Mouse (Mus musculus) erythroblast, embryonic 14.5 days (primary cell): ENCODE data around the gene Hoxb4. TPM values are rescaled to one million over a fixed set of nuclear protein-coding genes. Genes with fewer than 3 reads are reported as not detected.

Experiments
- H3K27me3 ChIP-seq: 2 replicates; pipeline ENCODE4 v1.6.1; 2012; ENCODE audit warnings: inconsistent platforms; ENCODE audit not compliant: control insufficient read depth
- H3K36me3 ChIP-seq: 2 replicates; pipeline ENCODE4 v1.6.1; 2012; ENCODE audit warnings: mild to moderate bottlenecking, inconsistent platforms; ENCODE audit not compliant: control insufficient read depth
- H3K4me1 ChIP-seq: 2 replicates; pipeline ENCODE4 v1.6.1; 2012; ENCODE audit warnings: inconsistent platforms; ENCODE audit not compliant: control insufficient read depth
- H3K4me3 ChIP-seq: replicated peaks from 2 replicates; pipeline ENCODE3; 2012; ENCODE audit warnings: moderate library complexity, mild to moderate bottlenecking, inconsistent platforms
- H3K9me3 ChIP-seq: 2 replicates; pipeline ENCODE4 v1.6.1; 2012; ENCODE audit warnings: low read length, inconsistent platforms, mixed read lengths; ENCODE audit not compliant: control insufficient read depth
- GATA1 ChIP-seq: IDR thresholded peaks from 2 replicates; pipeline ENCODE4 v1.6.1; 2012; ENCODE audit warnings: low read length, inconsistent platforms, mixed read lengths
- TAL1 ChIP-seq: IDR thresholded peaks from 3 replicates; pipeline ENCODE4 v1.6.1; 2012; ENCODE audit warnings: low read length, inconsistent platforms, mixed read lengths
- polyA plus RNA-seq: library from polyadenylated mRNA; stranded (reverse); fragments of >175 nt; gene quantifications from 2 replicates; pipeline ENCODE4 v1.2.3, GENCODE M21; 2012

Hoxb4 gene
- polyA plus RNA-seq, 1 experiment: not detected

DNA sequence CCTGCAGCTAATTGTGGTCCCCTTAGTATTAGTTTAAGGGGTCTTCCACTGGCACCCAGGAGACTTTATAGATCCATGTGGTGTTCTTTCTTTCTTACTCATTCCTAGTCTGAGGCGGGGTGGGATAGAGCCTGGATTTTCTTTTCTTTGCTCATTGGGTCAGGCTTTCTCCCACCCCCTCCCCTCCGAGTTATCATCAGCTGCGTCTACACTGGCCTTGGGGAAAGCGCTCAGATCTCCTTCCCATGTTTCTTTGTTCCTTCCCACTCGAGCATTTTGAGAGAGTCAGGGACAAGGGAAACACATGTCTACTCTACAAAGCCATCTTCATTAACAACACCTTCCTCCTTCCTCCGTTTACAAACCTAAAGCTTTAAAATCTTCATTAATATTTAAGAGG is 19.0 kb downstream of the Hoxb4 start:
- no peaks in the 10 kb centered on the region for H3K36me3 ChIP-seq
- no peaks in the 10 kb centered on the region for H3K9me3 ChIP-seq
- peaks cover 99% of the 10 kb centered on the region for H3K27me3 ChIP-seq
- no peaks in the 10 kb centered on the region for H3K4me1 ChIP-seq
- no peak overlapping the region for H3K4me3 ChIP-seq
- TF ChIP-seq TAL1 (no peak), GATA1 (no peak)

DNA sequence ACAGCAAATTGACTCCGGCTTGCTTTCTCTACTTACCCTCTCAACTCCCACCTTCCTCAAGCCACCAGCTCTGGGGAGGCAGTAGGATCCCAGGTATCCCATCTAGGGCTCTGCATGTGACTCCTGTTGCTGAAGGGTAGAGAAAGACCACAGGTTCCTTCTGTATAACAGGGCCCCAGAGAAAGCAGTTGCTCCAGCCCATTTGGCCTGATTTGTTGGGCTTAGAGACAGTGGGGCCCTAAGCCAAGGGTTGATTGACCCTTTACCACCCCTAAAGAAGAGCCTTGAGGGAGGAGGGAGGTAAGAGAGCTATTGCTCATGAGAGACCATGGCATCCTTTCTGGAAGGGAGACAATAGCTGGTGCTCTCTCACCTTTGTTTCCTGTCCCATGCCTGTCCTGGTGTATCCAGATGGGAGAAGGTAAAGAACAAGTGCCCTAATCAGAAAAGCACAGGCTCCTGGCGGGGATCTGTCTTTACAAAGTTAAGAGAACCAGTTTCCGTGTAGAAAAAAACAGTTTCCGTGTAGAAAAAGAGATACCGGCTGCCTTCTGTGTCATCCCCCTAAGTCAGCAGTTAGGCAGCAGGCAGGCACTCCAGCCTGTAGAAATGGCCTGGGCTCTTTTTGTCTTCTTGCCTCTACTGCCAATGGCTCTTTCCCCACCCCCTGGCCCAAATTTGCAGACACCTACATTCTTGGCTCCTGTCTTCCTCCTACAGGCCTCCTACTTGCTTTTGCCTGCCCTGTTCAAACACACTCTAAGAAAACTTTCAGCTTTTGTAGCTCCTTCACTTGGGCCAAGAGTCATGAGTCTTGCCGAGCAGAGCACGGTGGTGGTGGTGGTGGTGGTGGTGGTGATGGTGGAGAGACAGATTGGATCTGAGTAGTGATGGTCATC is 21.1 kb downstream of the Hoxb4 start:
- H3K27me3 ChIP-seq: peaks cover 99% of the 10 kb centered on the region
- H3K4me1 ChIP-seq: no peaks in the 10 kb centered on the region
- no peak overlapping the region for H3K4me3 ChIP-seq
- H3K36me3 ChIP-seq: no peaks in the 10 kb centered on the region
- H3K9me3 ChIP-seq: no peaks in the 10 kb centered on the region
- TF ChIP-seq GATA1 (no peak), TAL1 (no peak)

DNA sequence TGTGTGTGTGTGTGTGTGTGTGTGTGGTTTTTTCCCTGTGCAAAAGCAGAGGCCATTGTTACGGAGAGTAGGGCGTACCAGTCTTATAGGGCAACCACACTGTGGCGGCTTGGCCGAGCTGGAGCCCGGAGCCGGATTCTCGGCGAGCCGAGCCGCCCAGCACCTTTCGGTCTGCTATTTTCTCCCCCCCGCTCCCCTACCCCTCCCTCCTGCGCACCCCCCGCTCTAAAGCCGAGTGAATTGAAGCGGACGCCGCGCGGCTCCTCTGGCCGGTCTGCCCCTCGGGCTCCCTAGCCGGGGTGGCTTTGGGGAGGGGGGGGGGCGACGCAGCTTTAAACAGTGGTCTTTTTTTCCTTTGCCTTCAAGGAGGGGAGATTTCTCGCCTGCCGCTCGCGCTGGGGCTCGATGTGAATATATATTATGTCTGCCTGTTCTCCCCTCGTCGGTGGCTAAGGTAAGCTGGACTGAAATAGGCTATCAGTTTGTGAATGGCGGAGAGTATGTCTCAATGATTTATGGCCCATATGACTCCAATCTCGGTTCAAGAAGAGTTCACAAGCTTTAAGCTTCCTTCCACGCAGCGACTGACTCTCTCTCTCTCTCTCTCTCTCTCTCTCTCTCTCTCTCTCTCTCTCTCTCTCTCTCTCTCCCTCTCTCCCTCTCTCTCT is 22.8 kb downstream of the Hoxb4 start:
- TF ChIP-seq TAL1 (no peak), GATA1 (no peak)
- peaks cover 100% of the 10 kb centered on the region for H3K27me3 ChIP-seq

DNA sequence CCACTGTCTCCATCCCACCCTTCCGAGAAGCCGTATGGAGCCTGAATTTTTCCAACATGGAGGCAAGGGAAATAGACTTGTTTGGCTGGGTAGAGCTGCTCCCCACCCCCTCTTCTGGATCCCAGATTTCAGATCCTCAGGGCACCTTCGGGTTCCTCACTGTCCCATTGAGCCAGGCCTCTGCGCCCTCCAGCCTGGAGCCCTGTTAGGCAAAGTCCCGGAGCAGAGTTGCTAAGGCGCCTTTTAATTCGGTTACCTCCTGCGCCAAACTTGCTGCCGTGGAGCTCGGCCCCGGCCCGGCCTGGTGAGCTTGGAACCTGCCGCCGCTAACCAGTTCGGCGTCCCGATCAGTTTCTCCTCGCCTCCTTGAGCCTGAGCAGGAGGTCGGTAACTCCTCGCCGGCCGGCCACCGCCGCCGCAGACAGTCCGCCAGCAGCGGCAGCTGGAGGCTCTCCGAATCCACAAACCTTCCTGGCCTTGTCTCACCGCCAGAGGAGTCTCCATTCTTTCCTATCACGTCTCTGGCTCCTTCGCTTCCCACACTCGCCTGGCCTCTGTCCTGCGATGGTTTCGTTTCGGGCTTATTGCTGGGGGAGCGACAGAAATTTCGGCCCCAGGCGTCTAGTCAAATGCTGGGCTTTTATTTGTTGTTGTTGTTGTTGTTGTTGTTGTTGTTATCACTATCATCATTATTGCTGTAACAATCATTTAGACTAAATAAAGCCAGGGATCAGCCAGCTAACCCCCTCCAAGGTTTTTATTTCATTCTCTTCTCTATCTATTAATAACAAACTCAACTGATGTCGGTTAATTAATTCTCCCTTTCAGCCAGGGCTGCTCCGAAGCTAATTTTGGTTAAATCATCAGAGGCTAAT is 23.9 kb downstream of the Hoxb4 start:
- peaks cover 100% of the 10 kb centered on the region for H3K27me3 ChIP-seq
- no peak overlapping the region for H3K4me3 ChIP-seq
- H3K9me3 ChIP-seq: no peaks in the 10 kb centered on the region
- H3K4me1 ChIP-seq: no peaks in the 10 kb centered on the region
- H3K36me3 ChIP-seq: no peaks in the 10 kb centered on the region
- TF ChIP-seq GATA1 (no peak), TAL1 (no peak)

More for the DNA sequence above, 22.8 kb downstream of the Hoxb4 start:
- Histone ChIP-seq H3K4me1 (no peaks in the 10 kb centered on the region), H3K36me3 (no peaks in the 10 kb centered on the region), H3K9me3 (no peaks in the 10 kb centered on the region), H3K4me3 (no peak overlapping the region)

DNA sequence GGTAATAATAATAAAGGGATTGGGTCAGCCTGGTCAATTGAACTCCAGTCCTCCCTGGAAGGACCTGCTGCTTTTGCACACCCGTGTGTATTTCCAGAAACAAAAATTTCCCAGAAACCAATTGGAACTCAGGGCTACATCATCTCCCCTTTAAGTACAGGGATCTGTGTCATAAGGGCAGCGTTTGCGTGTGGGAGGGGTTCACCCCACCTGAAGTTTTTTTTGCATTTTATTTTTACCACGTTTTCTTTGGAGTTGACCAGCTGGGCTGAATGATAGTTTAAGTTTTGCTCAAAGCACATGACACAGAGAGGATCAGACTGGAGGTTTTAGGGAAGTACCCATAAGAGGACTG is 24.5 kb downstream of the Hoxb4 start:
- Histone ChIP-seq H3K27me3 (peaks cover 98% of the 10 kb centered on the region), H3K4me3 (no peak overlapping the region), H3K9me3 (no peaks in the 10 kb centered on the region), H3K36me3 (no peaks in the 10 kb centered on the region), H3K4me1 (no peaks in the 10 kb centered on the region)
- TF ChIP-seq GATA1: no peak
- no peak for TF ChIP-seq TAL1

DNA sequence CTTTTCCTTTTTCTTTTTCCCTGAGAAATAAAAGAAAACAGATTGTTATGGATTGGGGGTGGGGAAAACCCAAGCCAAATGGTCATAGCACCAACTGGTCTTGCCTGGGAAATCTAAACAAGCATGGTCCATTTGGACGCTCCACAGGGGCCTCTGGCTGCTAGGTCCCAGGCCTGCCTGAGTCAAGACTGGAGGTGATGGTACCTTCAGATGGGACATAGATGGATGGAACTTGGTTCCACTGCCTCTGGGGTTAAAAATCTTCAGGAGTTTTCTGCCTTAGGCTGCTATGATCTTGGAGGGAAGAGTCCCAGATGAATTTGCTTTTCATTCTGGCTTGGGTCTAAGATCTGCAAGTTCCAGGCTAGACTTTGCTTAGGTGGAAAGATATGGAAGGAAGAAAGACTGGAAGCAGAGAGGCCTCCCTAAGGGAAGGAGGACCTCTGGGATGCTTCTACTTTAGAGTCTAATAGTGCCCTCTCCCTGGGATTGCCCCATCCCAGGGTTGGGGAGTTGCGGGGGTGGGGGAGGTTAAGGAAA is 25.2 kb downstream of the Hoxb4 start:
- Histone ChIP-seq H3K4me1 (no peaks in the 10 kb centered on the region), H3K4me3 (no peak overlapping the region), H3K27me3 (peaks cover 98% of the 10 kb centered on the region), H3K36me3 (no peaks in the 10 kb centered on the region), H3K9me3 (no peaks in the 10 kb centered on the region)
- TF ChIP-seq TAL1: no peak
- no peak for TF ChIP-seq GATA1

DNA sequence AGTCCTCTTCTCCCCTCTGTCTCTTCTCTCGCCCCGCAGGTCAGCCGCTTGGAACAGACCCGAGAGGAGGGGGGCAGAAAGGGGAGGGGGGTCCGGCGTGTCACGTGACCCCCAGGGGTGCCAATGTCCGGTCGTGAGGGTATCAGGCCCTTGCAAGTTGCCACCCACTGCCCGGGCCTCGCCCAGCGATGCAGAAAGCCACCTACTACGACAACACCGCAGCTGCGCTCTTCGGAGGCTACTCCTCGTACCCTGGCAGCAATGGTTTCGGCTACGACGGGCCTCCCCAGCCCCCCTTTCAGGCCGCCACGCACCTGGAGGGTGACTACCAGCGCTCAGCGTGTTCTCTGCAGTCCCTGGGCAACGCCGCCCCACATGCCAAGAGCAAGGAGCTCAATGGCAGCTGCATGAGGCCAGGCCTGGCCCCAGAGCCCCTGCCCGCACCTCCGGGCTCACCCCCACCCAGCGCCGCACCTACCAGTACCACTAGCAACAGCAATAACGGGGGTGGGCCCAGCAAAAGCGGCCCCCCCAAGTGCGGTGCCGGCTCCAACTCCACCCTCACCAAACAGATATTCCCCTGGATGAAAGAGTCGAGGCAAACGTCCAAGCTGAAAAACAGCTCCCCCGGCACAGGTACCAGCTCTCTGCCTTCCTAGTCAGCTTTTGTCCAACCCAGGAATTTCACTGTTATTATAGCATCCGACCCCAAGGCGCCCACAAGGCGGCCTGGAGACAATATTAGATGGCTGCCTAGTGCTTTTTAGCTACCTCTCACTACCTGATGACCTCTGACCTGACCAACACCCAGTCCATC is 26.2 kb downstream of the Hoxb4 start:
- Histone ChIP-seq H3K4me3 (no peak overlapping the region), H3K27me3 (peaks cover 98% of the 10 kb centered on the region)

DNA sequence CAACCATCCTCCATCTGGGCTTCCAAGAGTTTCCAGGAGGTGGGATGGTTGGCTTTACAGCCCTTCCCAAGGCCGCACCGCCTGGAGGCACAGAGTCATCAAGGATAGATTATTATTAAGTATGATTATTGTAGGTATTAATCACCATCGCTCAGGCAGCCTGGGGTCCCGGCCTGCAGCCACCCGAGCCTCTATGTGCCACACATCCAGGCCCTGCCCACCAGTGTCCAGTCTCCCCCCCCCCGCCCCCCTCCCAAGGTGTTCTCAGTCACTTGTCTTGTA is 26.8 kb downstream of the Hoxb4 start:
- Histone ChIP-seq H3K36me3 (no peaks in the 10 kb centered on the region), H3K4me1 (no peaks in the 10 kb centered on the region), H3K27me3 (peaks cover 98% of the 10 kb centered on the region), H3K9me3 (no peaks in the 10 kb centered on the region), H3K4me3 (no peak overlapping the region)
- TF ChIP-seq GATA1 (no peak), TAL1 (no peak)

More for the DNA sequence above, 26.2 kb downstream of the Hoxb4 start:
- no peaks in the 10 kb centered on the region for H3K9me3 ChIP-seq
- no peaks in the 10 kb centered on the region for H3K4me1 ChIP-seq
- no peaks in the 10 kb centered on the region for H3K36me3 ChIP-seq
- no peak for TF ChIP-seq TAL1
- TF ChIP-seq GATA1: no peak
